Mouse (Mus musculus) layer of hippocampus, postnatal 25 days (tissue): ENCODE data around the gene Nupl2. TPM values are rescaled to one million over a fixed set of nuclear protein-coding genes. Genes with fewer than 3 reads are reported as not detected.

Experiments
- DNase-seq, 2 experiments: peaks; one replicate each; pipeline ENCODE4 v3.0.0; 2022; ENCODE audit warnings: mixed read lengths in 2 of 2, low spot score in 1 of 2; ENCODE audit errors: extremely low spot score in 1 of 2
- total RNA-seq, 2 experiments: library from RNA; stranded (reverse); gene quantifications; 2 replicates each; pipeline ENCODE4 v1.2.3; 2021

The Nupl2 gene
- total RNA-seq: 10 to 100 TPM in 1 of 2 experiments, 1 to 10 TPM in 1; 9.9 to 12.0 TPM

DNA sequence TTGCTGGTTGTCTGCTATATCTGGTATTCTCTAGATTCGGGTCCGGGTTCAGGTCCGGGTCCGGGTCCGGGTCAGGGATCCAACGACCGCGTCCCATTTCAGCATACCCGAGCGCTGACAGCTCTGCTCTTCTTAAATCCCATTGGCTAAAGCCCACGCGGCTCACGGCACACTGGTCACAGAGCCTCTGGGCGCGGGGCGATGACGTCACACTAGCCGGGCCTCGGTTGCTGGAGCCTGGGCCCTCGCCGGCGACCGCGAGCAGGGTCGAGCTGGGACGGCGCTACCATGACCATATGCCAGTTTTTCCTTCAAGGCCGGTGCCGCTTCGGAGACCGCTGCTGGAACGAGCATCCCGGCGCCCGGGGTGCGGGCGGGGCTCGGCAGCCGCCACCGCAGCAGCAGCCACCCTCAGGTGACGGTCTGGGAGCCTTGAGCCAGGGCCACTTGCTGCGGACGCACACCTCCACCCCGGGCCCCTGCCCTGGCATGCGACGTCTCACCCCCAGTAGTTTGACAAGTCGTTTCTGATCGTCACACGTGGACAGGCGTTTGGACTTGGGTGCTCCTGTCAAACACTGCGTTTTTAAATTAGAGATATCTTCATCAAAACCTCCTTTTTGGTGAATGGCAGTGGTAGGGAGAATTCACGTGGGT is at the start of gene Nupl2:
Gene Nupl2, plus strand, starts transcription at position 175 of the 657 bp plus-strand sequence.
- peak; percentile 92 to 96 for DNase-seq

GRCm38 (mm10) chr5:24122221-24122620 is 42.5 kb upstream of the Nupl2 start:
- DNase-seq: no peak

DNA sequence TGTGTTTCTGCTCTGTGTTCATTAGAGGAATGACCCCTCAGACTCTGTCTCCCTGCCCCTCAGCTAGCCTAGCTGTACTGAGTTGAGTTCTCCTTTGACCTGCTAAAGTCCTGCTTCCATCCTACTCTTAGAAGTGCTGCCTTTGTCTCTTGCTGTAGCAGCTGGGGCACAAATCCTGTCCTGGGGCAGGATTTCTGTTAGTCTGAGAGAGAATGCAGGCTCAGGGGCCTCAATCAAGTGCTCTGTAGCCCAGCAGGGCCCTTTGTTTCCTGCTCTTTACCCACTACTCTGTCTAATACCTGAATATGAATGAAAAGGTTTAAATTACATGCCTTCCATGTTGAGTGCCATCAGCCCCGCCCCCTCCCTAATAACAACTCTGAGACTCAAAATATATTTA is 40.6 kb upstream of the Nupl2 start:
- DNase-seq: no peak

- DNase-seq: no peak
Measured at GRCm38 (mm10) chr5:24124579-24125276, 40.0 kb upstream of the Nupl2 start.

GRCm38 (mm10) chr5:24125910-24126636 is 38.7 kb upstream of the Nupl2 start:
- DNase-seq: no peak

DNA sequence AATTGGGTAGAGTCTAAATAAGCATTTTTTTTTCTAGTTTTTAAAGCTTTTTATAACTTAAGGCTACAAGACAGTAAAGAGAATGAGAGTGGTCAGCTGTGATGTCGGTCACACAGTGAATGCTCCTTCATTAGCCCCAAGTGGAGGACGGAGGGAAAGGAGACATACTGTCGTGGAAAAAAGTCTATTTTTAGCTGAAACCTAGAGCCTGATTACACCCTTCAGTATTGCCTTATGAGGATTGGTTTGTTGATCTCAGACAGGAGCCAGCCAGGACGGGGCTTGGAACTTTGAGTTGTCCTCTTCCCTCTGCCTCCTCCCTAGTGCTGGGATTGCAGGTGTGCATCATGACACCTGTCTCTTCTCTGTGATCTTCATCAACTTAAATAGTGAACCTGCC is 37.8 kb upstream of the Nupl2 start:
- no peak for DNase-seq

- no peak for DNase-seq
Measured at GRCm38 (mm10) chr5:24146964-24147363, 17.8 kb upstream of the Nupl2 start.

- DNase-seq: no peak
Measured at GRCm38 (mm10) chr5:24152199-24152598, 12.6 kb upstream of the Nupl2 start.

DNA sequence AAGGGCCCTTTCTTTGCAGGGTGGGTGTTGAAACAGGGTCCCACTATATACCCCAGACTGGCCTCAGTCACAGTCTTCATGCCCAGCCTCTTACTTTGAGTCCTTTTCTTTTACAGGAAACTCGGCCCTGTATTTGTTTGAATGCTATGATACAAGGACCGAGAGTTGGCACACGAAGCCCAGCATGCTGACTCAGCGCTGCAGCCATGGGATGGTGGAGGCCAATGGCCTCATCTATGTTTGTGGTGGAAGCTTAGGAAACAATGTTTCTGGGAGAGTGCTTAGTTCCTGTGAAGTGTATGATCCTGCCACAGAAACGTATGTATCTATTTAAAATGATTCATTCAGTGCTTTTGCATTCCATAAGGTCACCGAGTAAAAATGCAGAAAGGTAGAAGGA is 8.0 kb upstream of the Nupl2 start:
- no peak for DNase-seq

DNA sequence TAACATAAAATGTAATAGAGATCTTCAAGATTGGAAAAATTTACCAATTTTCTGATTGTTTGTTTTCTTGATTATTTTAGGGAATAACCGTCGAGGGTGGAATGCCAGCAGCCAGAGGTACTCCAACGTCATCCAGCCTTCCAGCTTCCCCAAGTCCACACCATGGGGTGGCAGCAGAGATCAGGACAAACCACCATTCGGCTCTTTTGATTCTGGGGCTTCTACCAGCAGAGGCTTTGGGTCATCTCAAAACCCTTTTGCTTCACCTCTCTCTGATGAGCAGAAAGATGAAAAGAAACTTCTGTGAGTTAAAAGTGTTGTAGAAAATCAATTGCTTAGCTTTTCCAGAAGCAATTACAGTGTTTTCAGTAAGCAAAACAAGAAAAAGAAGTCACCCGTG is 2.5 kb downstream of the Nupl2 start:
- peak in 1 of 2 experiments; percentile 36 for DNase-seq

GRCm38 (mm10) chr5:24169881-24170280 is 5.1 kb downstream of the Nupl2 start:
- DNase-seq: no peak

- no peak for DNase-seq
Measured at GRCm38 (mm10) chr5:24172092-24172491, 7.3 kb downstream of the Nupl2 start.

DNA sequence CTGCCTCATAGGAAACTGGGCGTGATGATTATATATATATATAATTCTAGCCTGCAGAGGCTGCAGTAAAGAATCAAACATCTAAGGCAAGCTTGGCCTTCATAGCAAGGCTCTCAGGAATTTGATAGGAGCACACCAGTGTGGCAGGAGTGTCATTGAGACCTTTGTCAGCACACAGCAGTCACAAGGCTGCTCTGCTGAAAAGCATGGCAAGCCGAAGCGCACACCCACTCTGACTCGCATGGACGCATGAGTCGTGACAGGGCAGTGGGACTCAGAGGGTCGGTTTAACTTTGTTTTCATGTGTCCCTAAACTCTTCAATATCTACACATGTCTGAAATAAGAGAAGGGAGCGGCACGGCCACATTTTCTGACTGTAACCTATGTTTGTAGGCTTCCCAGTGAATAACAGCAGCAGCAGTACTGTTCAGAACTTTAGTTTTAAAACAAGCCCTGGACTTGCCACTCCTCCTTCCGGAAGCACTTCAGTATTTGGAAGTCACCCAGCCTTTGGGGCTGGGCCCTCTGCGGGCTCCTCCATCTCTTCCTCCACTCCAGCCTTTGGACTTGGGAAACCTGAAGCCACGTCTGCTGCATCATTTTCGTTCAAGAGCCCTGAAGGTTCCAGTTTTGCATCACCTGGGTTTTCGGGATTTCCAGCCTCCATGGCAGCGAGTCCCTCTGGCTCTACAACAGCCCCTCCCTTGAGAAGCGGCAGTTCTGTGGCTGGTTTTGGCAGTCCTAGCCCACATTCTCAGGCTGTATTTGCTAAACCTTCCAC is 16.9 kb downstream of the Nupl2 start:
- no peak for DNase-seq

- no peak for DNase-seq
Measured at GRCm38 (mm10) chr5:24182296-24182734, 17.6 kb downstream of the Nupl2 start.

DNA sequence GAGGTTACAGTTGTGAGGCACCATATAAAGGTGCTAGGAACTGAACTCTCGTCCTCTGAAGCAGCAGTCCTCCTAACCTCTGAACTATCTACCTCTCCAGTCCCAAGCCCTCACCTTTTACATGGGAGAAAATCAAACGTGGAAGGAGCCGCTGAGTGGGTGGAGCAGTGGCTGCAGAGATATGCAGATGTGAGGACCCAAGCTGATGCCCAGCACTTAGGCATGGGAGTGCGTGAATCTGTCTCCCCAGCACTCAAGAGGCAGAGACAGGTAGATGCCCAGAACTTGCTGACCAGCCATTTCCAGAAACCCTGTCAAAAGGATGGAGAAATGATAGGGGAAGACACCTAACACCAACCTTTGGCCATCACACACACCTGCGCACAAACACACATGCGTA is 18.3 kb downstream of the Nupl2 start:
- no peak for DNase-seq

DNA sequence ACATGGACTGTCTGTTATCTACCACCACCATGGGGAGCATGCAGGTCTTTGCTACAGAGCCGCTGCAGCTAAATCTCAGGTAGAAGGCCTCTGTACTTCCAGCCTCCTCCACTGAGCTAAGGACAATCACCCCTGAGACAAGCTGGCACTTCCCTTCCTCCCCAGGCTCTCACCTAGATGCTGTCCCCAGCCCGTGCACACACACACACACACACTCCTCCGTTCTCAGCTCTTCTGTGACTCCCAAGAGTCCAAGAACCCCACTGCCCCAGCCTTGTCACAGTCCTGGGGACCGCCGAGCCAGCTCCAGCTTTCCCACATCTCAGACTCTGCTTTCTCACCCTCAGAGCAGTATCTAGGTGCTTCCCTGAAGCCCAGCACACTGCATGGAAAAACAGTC is 19.2 kb downstream of the Nupl2 start:
- DNase-seq: no peak

DNA sequence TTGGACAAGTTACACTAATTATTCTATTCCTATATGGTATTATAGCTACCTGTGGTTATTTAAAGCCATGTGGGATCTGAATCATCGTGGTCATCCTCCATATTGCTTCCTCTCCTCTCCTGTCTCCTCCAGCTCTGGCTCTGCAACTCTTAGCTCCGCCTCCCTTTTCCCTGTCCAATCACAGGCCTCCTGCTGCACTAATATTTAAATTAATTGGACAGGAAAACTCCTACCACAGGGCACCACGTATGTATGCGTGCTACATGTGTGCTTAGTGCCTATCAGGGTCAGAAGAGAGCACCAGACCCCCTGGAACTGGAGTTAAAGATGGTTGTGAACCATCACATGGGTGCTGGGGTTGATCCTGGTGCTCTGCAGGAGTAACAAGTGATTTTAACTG is 23.7 kb downstream of the Nupl2 start:
- no peak for DNase-seq

DNA sequence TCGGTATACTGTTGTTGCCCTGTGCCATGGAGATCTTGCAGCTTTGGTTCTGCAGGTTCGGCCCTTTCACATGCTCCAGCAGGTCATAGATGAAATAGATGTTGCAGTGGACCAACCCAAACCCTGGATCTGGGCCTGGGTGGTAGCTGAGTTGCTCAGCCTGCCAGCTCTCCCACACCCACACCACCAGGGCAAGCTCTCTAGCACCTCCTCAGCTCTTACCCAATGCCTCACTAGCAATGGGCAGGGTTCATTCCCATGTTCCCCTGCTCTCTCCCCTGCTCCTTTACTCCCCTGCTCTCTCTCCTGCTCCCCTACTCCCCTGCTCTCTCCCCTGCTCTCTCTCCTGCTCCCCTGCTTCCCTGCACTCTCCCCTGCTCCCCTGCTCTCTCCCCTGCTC is 27.1 kb downstream of the Nupl2 start:
- no peak for DNase-seq

- no peak for DNase-seq
Measured at GRCm38 (mm10) chr5:24201006-24201405, 36.2 kb downstream of the Nupl2 start.

DNA sequence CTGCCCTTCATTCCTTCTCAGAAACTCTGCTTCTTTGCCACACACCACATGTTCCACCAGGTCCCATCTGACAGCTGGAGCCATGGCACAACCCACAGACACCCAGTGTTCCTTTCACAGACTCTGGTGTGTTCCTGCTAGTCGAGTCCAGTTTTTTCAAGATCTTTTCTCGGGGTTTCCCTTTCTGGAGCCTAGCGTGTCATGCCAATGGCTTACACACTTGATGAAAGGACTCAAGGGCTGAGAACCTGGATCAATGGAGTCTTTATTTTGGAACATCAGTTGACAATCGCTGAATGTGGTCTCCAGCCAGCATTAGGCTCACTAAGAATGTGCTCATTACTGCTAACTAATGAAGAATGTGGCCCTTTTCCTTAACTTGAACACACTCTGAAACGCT is 37.7 kb downstream of the Nupl2 start:
- DNase-seq: peak in 1 of 2 experiments; percentile 11

DNA sequence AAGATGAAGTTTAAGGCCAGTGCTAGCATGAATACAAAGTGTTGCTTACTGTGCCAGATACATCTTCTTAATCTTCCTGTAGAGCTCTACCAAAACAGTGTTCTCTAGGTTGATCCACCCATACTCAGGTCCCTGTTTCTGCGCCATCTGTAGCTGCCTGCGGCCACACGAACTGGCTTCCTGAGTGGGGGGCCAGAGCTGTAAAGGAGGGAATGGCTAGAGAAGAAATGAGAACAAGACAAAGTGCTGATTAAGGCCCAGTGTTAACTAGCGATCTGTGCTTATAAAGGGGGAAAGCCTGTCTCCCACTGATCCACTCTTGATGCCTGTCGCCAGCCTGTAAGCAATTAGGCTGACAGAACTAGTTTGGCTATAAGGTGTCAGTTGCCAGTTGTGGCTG is 38.5 kb downstream of the Nupl2 start:
- no peak for DNase-seq
